Mouse (Mus musculus): ENCODE results near the gene Rbfox1. TPM values are rescaled to one million over a fixed set of nuclear protein-coding genes. Genes with fewer than 3 reads are reported as not detected.

Rbfox1 gene
- polyA plus RNA-seq, 1 experiment from 2014 or later: 2.9 TPM

- no peaks in the 10 kb centered on the region for H3K4me1 ChIP-seq
- H3K9me3 ChIP-seq: no peaks in the 10 kb centered on the region
- H3K9ac ChIP-seq: no peak overlapping the region
- H3K4me2 ChIP-seq (replicated peaks): no peak overlapping the region
- no peak overlapping the region for H3K27ac ChIP-seq
- H3K27me3 ChIP-seq: no peaks in the 10 kb centered on the region
- ATAC-seq (ENCODE audit: insufficient number of reproducible peaks, insufficient read depth, low FRiP score, low TSS enrichment): no peak
- H3K4me3 ChIP-seq: no peak overlapping the region
- no peaks in the 10 kb centered on the region for H3K36me3 ChIP-seq
- 60% methylated on average over 10 of the region's 10 CpGs for WGBS
These were observed 446.3 kb downstream of the Rbfox1 start for GRCm38 (mm10) chr16:6331400-6331939.

- Histone ChIP-seq H3K9me3 (no peaks in the 10 kb centered on the region), H3K4me1 (no peaks in the 10 kb centered on the region), H3K27me3 (no peaks in the 10 kb centered on the region), H3K9ac (no peak overlapping the region), H3K36me3 (no peaks in the 10 kb centered on the region), H3K4me2 (replicated peaks) (no peak overlapping the region), H3K27ac (no peak overlapping the region), H3K4me3 (no peak overlapping the region)
- WGBS: 68% methylated on average over 2 of the region's 2 CpGs
- ATAC-seq (ENCODE audit: insufficient number of reproducible peaks, insufficient read depth, low FRiP score, low TSS enrichment): no peak
These were observed 448.1 kb downstream of the Rbfox1 start for GRCm38 (mm10) chr16:6333273-6333672.

GRCm38 (mm10) chr16:6348103-6348502 lies 462.9 kb downstream of the Rbfox1 start:
- ATAC-seq (ENCODE audit: insufficient number of reproducible peaks, insufficient read depth, low FRiP score, low TSS enrichment): no peak
- H3K27me3 ChIP-seq: peaks cover 35% of the 10 kb centered on the region
- WGBS: 36% methylated on average over 9 of the region's 9 CpGs

GRCm38 (mm10) chr16:6348581-6349241 lies 463.6 kb downstream of the Rbfox1 start:
- WGBS: 2% methylated on average over 41 of the region's 41 CpGs
- Histone ChIP-seq H3K4me3 (peak overlapping the region; percentile 26), H3K27ac (no peak overlapping the region), H3K4me2 (replicated peaks) (peak overlapping the region; percentile 56), H3K4me1 (0 out of 2 replicates have a peak, but pooled peaks cover 3% of the 10 kb centered on the region), H3K36me3 (no peaks in the 10 kb centered on the region), H3K9me3 (no peaks in the 10 kb centered on the region), H3K9ac (no peak overlapping the region), H3K27me3 (peaks cover 35% of the 10 kb centered on the region)
- ATAC-seq (ENCODE audit: insufficient number of reproducible peaks, insufficient read depth, low FRiP score, low TSS enrichment): peak; percentile 72; the same call in 1 of the 2 replicates

More at GRCm38 (mm10) chr16:6348103-6348502, 462.9 kb downstream of the Rbfox1 start:
- Histone ChIP-seq H3K9ac (no peak overlapping the region), H3K27ac (no peak overlapping the region), H3K4me1 (0 out of 2 replicates have a peak, but pooled peaks cover 3% of the 10 kb centered on the region), H3K4me2 (replicated peaks) (peak overlapping the region; percentile 56), H3K9me3 (no peaks in the 10 kb centered on the region), H3K4me3 (peak overlapping the region; percentile 26; the same call in 1 of the 2 replicates), H3K36me3 (no peaks in the 10 kb centered on the region)

GRCm38 (mm10) chr16:6349381-6349780 lies 464.2 kb downstream of the Rbfox1 start:
- Histone ChIP-seq H3K4me3 (peak overlapping the region; percentile 26), H3K9me3 (no peaks in the 10 kb centered on the region), H3K36me3 (no peaks in the 10 kb centered on the region), H3K4me2 (replicated peaks) (peak overlapping the region; percentile 56), H3K9ac (no peak overlapping the region), H3K27me3 (peaks cover 35% of the 10 kb centered on the region), H3K27ac (no peak overlapping the region), H3K4me1 (0 out of 2 replicates have a peak, but pooled peaks cover 3% of the 10 kb centered on the region)
- ATAC-seq (ENCODE audit: insufficient number of reproducible peaks, insufficient read depth, low FRiP score, low TSS enrichment): no peak
- WGBS: 29% methylated on average over 16 of the region's 16 CpGs

- H3K9me3 ChIP-seq: no peaks in the 10 kb centered on the region
- ATAC-seq (ENCODE audit: insufficient number of reproducible peaks, insufficient read depth, low FRiP score, low TSS enrichment): no peak
- no peak overlapping the region for H3K9ac ChIP-seq
- 86% methylated on average over 11 of the region's 11 CpGs for WGBS
- H3K27ac ChIP-seq: no peak overlapping the region
- no peak overlapping the region for H3K4me2 ChIP-seq (replicated peaks)
- no peaks in the 10 kb centered on the region for H3K36me3 ChIP-seq
- H3K4me3 ChIP-seq: no peak overlapping the region
- H3K4me1 ChIP-seq: 0 out of 2 replicates have a peak, but pooled peaks cover 3% of the 10 kb centered on the region
- H3K27me3 ChIP-seq: peaks cover 35% of the 10 kb centered on the region
These were observed 465.1 kb downstream of the Rbfox1 start for GRCm38 (mm10) chr16:6350256-6350655.

- Histone ChIP-seq H3K27me3 (peaks cover 27% of the 10 kb centered on the region), H3K4me1 (0 out of 2 replicates have a peak, but pooled peaks cover 3% of the 10 kb centered on the region), H3K4me2 (replicated peaks) (no peak overlapping the region), H3K9ac (no peak overlapping the region), H3K27ac (no peak overlapping the region), H3K9me3 (no peaks in the 10 kb centered on the region), H3K4me3 (no peak overlapping the region), H3K36me3 (no peaks in the 10 kb centered on the region)
- 84% methylated on average over 5 of the region's 5 CpGs for WGBS
- ATAC-seq (ENCODE audit: insufficient number of reproducible peaks, insufficient read depth, low FRiP score, low TSS enrichment): no peak
These were observed 468.0 kb downstream of the Rbfox1 start for GRCm38 (mm10) chr16:6353191-6353590.

- Histone ChIP-seq H3K9me3 (no peaks in the 10 kb centered on the region), H3K4me2 (replicated peaks) (no peak overlapping the region), H3K27ac (no peak overlapping the region), H3K27me3 (no peaks in the 10 kb centered on the region), H3K36me3 (no peaks in the 10 kb centered on the region), H3K4me1 (no peaks in the 10 kb centered on the region), H3K4me3 (no peak overlapping the region), H3K9ac (no peak overlapping the region)
- no peak for ATAC-seq (ENCODE audit: insufficient number of reproducible peaks, insufficient read depth, low FRiP score, low TSS enrichment)
- WGBS: 73% methylated on average over 3 of the region's 3 CpGs
These were observed 471.8 kb downstream of the Rbfox1 start for GRCm38 (mm10) chr16:6356931-6357330.

GRCm38 (mm10) chr16:6365793-6366192 lies 480.6 kb downstream of the Rbfox1 start:
- no peak overlapping the region for H3K4me3 ChIP-seq
- no peak overlapping the region for H3K9ac ChIP-seq
- no peaks in the 10 kb centered on the region for H3K4me1 ChIP-seq
- 91% methylated on average over 2 of the region's 2 CpGs for WGBS
- H3K9me3 ChIP-seq: no peaks in the 10 kb centered on the region
- H3K27ac ChIP-seq: no peak overlapping the region
- ATAC-seq (ENCODE audit: insufficient number of reproducible peaks, insufficient read depth, low FRiP score, low TSS enrichment): no peak
- H3K36me3 ChIP-seq: no peaks in the 10 kb centered on the region
- H3K27me3 ChIP-seq: no peaks in the 10 kb centered on the region
- H3K4me2 ChIP-seq (replicated peaks): no peak overlapping the region

- Histone ChIP-seq H3K9me3 (no peaks in the 10 kb centered on the region), H3K9ac (no peak overlapping the region), H3K4me2 (replicated peaks) (no peak overlapping the region), H3K36me3 (no peaks in the 10 kb centered on the region), H3K4me1 (no peaks in the 10 kb centered on the region), H3K27me3 (no peaks in the 10 kb centered on the region), H3K27ac (no peak overlapping the region), H3K4me3 (no peak overlapping the region)
- 78% methylated on average over 6 of the region's 6 CpGs for WGBS
- no peak for ATAC-seq (ENCODE audit: insufficient number of reproducible peaks, insufficient read depth, low FRiP score, low TSS enrichment)
These were observed 481.5 kb downstream of the Rbfox1 start for GRCm38 (mm10) chr16:6366649-6367048.

GRCm38 (mm10) chr16:6380924-6381323 lies 495.8 kb downstream of the Rbfox1 start:
- no peaks in the 10 kb centered on the region for H3K4me1 ChIP-seq

GRCm38 (mm10) chr16:6381572-6381971 lies 496.4 kb downstream of the Rbfox1 start:
- ATAC-seq (ENCODE audit: insufficient number of reproducible peaks, insufficient read depth, low FRiP score, low TSS enrichment): no peak
- Histone ChIP-seq H3K9me3 (no peaks in the 10 kb centered on the region), H3K9ac (no peak overlapping the region), H3K4me2 (replicated peaks) (no peak overlapping the region), H3K36me3 (no peaks in the 10 kb centered on the region), H3K4me1 (no peaks in the 10 kb centered on the region), H3K27ac (no peak overlapping the region), H3K27me3 (no peaks in the 10 kb centered on the region), H3K4me3 (no peak overlapping the region)
- WGBS: 73% methylated on average over 2 of the region's 2 CpGs

More at GRCm38 (mm10) chr16:6380924-6381323, 495.8 kb downstream of the Rbfox1 start:
- no peak for ATAC-seq (ENCODE audit: insufficient number of reproducible peaks, insufficient read depth, low FRiP score, low TSS enrichment)
- Histone ChIP-seq H3K9ac (no peak overlapping the region), H3K4me3 (no peak overlapping the region), H3K36me3 (no peaks in the 10 kb centered on the region), H3K4me2 (replicated peaks) (no peak overlapping the region), H3K9me3 (no peaks in the 10 kb centered on the region), H3K27ac (no peak overlapping the region), H3K27me3 (no peaks in the 10 kb centered on the region)
- 84% methylated on average over 3 of the region's 3 CpGs for WGBS

Data from embryonic facial prominence, embryonic 12.5 days (tissue).